Mouse (Mus musculus): ENCODE results near the gene D17H6S53E.

D17H6S53E gene

DNA sequence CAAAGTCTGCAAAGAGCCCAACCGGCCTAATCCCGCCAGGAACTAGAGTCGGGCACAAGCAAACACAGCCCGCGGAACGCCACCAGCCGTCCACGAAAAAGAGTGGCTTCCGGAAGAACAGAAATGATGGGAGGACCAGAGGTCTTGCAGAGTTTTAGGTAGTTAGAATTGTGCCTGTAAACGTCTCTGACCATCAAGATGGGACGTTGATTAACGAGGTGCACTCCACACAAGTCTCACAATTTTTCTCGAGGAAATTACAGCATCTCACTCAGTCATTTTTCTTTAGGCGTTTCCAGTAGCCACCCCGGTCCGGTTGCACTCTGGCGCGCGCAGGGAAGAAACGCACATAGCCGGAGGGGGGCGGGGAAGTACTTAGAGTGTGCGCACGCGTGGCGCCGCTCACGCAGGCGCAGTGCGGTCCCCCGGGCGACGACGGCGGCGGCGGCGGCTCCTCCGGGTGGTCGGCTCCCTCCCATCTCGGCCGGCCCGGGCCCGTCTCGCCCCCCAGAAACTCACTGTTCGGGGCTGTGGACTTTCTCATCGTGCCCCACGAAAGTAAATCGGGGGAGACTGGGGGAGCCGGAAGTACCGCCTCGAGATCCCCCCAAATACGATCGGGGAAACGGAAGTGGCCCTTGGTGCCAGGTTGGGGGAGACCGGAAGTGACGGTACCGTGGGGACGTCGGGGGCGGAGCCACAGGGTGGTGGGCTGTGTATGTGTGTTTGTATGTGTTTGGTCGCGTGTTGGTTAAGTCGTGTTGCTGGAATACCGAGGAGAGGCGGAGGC is 8.8 kb downstream of the D17H6S53E start, which contains the start of gene Bag6:
Gene Bag6 (plus strand): TSS at position 378 of the 790 bp plus-strand sequence.
- peak; percentile 96 for DNase-seq

DNA sequence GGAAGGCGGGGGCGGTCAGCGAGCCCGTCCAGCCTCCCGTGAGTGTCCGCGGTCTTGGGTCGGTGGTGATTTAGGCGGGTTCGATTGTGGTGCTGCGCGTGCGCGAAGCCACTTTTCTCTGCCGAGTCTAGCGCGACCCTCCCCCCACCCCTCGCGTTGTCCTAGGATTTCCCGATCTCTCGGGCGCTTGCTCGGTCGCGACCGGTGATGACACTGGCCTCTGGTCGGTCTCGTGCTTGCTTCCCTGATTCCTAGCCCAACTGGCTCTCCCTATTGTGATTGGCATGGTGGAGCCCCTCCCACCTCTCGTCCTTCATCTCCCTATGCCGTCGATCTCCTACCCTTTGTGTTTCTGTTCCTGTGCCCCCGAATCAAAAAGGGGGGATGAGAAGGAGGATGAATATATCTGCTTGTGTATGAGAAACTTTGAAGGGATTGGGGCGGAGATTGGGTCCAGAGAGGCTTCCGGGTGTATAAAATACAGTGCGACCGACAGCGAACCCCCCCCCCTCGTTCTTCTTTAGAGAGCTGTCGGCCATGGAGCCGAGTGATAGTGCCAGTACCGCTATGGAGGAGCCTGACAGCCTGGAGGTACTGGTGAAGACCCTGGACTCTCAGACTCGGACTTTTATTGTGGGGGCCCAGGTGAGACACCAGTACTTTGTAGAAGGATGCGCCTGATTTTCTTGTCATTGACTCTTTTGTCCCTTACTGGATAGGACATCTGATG is 9.6 kb downstream of the D17H6S53E start:
- peak; percentile 71 for DNase-seq

GRCm38 (mm10) chr17:35139269-35139668 is 13.1 kb downstream of the D17H6S53E start:
- no peak for DNase-seq

DNA sequence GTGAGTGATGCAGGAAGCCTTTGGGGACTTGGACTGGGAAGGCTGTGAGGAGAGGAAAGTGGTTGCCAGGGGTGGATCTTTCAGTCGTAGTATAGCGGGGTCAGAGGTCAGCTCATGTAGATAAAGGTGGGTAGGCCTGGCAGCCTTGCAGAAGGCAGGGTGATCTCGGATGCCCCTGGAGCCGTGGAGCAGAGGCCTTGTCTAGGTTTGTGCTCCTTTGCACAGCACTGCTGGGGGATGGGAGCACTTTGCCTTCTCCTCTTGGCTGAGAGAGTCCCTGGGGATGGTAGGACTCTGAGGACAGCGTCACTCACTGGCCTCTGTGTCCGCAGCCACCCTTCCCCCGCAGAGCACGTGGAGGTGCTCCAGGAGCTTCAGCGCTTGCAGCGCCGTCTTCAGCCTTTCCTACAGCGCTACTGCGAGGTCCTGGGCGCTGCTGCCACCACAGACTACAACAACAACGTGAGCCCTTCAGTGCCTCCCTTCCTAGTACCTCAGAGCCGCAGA is 14.4 kb downstream of the D17H6S53E start:
- no peak for DNase-seq

DNA sequence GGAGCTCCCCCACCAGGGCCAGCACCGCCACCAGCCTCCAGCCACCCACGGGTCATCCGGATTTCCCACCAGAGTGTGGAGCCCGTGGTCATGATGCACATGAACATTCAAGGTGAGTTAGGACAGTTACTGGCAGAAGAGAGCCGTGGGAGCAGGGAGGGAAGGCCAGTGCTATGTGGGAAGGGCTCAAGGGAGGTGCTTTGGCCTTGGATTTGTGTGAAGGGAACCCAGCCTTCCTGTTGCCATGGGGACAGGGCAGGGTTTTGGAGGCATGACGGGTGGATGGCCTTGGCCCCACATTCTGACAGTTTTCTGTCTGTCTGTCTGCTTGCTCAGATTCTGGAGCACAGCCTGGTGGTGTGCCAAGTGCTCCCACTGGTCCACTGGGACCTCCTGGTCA is 15.8 kb downstream of the D17H6S53E start:
- DNase-seq, result no peak

DNA sequence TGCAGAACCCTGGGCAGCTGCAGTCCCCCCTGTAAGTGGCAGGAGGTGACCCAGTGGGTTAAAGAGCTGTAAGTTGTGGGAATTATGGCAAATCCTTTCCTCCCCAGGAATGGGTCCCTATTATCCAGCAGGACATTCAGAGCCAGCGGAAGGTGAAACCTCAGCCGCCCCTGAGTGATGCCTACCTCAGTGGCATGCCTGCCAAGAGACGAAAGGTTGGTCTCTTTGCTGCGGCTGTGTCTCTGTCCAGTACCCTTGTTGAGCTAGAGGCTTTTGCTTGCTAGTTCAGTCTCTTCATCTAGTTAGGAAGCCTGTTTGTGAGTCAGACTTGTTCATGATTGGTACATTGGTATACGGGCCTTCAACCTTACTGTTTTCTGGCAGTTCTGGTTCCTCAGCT is 20.0 kb downstream of the D17H6S53E start:
- DNase-seq, result no peak

DNA sequence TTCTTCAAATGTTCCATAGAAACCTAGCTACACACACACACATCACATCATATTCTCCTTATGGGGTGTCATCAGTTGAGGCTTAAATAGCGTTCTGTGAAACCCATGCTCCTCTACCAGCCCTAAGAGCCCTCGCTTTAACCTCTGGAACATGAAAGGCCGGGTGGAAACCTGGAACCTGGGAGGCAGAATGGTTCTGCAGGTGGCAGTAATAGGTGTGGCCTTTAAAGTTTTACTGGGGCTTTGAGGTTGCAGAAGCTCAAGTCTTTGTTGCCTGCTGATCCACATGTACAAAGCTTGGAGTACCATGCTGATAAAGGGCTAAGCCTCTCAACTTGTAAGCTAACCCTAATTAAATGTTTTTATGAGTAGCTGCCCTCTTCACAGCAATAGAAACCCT is 21.2 kb downstream of the D17H6S53E start:
- DNase-seq, result no peak

DNA sequence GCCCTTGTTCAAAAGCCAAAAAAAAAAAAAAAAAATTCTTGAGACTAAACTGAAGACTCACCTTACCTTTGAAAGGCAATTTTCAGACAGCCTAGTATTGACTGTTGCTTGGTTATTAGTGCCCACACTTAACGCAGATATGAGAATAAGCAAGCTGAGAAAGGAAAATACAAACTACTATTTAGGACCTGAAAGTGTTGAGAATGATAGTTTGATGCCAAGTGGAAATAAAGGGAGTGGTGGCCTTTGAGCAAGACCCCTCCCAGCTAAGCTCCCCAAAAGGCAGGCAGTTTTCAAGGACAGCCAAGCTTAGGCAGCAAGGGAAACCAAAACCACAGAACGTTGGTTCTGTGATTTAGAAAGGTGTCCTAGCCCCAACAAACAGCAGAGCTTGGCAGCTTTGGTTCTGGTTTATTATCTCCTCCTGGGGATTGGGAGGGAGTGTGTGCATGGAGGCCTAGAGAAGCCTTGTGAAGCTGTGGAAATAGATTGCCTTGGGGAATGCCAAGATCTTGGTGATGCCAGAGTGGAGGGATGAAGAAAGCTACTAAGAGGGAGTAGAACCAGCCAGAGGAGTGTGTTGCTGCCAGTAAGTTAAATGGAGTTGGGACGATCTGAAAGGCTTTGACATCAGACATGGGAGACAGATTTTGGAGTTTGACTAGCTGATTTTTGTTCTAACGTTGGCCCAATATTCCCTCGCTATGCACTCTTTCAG is 21.9 kb downstream of the D17H6S53E start:
- DNase-seq, result no peak

DNA sequence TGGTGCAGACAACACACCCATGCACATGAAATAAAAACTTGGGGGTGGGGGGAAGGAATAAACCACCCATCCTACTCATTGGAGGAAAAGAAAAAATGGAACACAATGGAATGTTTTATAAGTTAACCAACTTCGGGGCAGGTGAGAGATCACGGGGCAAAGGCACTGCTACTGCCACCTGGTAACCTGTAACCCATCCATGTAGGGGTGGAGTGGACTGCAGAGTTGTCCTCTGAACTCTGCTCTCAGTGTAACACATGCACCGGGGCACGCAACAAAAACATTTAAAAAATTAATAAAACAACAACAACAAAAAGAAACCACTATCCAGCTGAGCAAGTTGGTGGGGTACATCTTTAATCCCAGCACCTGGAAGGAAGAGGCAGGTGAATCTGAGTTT is 25.9 kb downstream of the D17H6S53E start:
- DNase-seq, result no peak

DNA sequence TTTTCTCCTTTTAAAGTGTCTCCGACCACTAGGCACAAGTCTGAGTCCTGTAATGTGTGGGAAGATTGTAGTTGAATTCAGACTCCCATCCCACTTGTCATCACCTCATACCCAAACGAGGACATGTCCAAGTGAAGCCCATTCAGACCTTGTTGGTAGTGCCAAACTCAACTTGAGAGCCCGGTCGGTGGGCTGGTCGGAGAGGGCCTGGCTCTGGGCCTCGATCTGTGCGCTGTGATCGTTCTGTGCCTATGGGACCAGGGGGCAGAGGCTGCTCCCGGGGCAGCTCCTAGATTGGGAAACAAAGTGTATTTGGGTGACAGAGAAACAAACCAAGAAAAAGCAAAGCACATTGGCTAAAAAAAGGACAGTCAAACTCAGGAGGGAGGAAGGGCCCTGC is 26.9 kb downstream of the D17H6S53E start:
- no peak for DNase-seq

- DNase-seq, result no peak
Measured at GRCm38 (mm10) chr17:35153931-35154330, 27.8 kb downstream of the D17H6S53E start.

GRCm38 (mm10) chr17:35154616-35155015 is 28.4 kb downstream of the D17H6S53E start:
- DNase-seq, result no peak

- DNase-seq, result no peak
Measured at GRCm38 (mm10) chr17:35155451-35155850, 29.3 kb downstream of the D17H6S53E start.

- DNase-seq, result no peak
Measured at GRCm38 (mm10) chr17:35156461-35157200, 30.5 kb downstream of the D17H6S53E start.

DNA sequence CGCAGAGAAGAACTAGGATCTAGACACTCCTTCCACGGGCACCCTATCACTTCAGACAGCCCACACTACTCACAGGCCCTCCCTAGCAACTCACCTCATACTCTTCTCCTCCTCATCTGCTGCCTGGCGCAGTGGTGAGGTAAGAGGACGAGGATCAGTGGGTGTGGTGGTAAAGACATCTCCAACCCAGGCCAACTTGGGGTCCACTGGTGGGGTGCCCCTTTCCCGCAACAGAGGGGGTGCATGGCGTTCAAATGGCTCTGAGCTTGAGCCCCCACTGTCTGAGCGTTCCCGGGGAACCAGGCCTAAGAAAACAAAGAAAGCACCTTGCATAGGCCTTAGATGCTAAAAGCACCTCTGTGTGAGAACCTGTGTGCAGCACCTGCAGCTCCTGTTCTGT is 31.1 kb downstream of the D17H6S53E start:
- no peak for DNase-seq

DNA sequence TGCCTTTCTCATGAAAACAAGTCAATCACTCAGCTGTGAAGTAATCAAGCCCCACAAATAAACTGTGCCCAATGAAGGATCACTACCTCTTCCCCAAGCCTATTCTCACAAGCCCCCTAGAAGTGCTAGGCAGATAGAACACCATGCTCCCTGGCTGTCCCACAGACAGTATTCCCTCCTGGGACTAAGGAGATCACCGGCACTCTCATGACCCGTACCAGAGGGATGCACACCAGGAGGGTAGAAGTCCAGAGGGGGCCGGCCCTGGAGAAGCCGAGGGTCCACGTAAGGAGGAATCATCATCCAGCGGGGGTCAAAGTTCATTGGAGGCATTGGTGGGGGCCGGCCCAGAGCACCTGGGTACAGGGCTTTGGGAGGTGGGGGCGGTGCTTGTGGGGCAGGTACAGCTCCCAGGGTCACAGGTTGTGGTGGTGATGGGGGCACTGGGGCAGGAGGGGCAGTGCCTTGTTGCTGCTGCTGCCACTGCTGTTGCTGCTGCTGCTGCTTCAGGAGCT is 31.5 kb downstream of the D17H6S53E start:
- DNase-seq, result no peak

GRCm38 (mm10) chr17:35158850-35159593 is 32.8 kb downstream of the D17H6S53E start:
- no peak for DNase-seq

DNA sequence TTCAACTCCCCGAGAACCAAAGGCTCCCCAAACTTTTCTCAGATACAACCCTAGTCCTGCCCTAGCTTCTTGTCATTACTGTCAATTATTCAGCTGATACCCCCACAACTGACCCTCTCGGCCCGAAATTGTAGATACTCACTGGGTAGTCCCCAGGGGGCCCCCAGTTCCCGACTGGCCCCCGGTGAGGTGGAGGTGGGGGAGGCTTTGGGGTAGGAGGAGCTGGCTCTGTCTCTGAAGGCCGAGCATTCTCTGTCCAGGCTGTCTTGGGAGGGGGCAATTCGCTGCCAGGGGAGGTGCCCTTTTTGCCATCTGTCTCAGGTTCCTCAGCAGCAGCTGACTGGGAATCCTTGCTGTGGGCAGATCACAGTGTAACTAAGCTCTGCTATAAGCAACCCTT is 33.5 kb downstream of the D17H6S53E start:
- no peak for DNase-seq

- no peak for DNase-seq
Measured at GRCm38 (mm10) chr17:35161421-35161820, 35.2 kb downstream of the D17H6S53E start.

DNA sequence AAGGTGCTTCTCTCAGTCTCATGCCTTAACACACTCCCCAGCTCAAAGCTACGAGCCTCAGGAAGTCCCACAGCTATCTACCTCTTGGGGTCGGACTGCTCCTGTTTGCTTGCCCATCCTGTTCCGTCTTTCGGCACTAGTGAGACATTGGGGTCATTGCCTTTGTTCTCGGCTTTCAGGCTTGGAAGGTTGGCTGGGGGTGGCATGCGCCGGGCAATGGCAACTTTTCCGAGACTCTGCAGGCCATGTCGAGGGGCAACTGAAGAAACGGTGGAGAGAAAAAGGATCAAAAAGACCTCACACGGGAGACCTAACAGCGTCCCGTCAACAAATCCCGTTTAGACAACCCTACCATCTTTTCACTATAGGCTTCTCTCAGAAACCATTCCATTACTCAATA is 35.9 kb downstream of the D17H6S53E start:
- no peak for DNase-seq

DNA sequence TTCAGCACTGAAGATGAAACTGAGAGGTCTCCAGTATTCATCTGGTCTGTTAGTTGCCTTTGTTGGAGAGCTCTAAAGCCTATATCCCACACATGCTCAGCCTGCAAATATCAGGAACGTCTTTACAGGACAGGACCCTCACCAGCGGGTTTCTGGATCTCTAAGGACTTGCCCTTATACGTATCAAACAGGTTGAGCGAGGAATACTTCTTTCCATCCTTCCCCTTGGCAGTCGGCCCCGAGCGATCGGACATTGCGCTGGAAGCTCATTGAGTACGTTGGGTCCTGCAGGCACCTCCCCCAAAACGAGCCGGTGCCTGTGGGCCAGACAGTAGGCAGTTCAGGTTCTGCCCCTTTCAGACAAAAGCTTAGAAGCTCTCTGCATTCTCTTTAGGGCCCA is 36.6 kb downstream of the D17H6S53E start:
- DNase-seq, result peak; percentile 61

All from lung, postnatal 36 days (tissue).